Mouse (Mus musculus) thymus, adult 2 months (tissue): ENCODE measurements at regions not wholly inside any gene's neighbourhood (a gene's known extent, or its start where the extent isn't known, plus 50 kb on each side); places are given as distances from the start of the nearest gene placed in this dataset.

ENCODE experiments used
- CTCF ChIP-seq: fragments of 200-500 bp; IDR thresholded peaks from 2 replicates; pipeline ENCODE4 v1.5.1; 2012; ENCODE audit warnings: mild to moderate bottlenecking, control low read depth, low read length, moderate library complexity, borderline replicate concordance; ENCODE audit not compliant: control insufficient read depth, poor library complexity, insufficient read depth; ENCODE audit errors: extremely low read depth
- POLR2A ChIP-seq: fragments of 200-500 bp; IDR thresholded peaks from 2 replicates; pipeline ENCODE4 v1.6.1; 2012; ENCODE audit warnings: mild to moderate bottlenecking, low read length, control low read depth, moderate library complexity; ENCODE audit not compliant: control insufficient read depth, poor library complexity, insufficient read depth; ENCODE audit errors: extremely low read depth

- TF ChIP-seq POLR2A (no peak), CTCF (no peak)
Measured at GRCm38 (mm10) chr11:32952271-32952670, 127.9 kb upstream of the Smim23 start.
